Mouse (Mus musculus) myocyte (in vitro differentiated cells): ENCODE results near the gene Usp54.

Experiments used
- CEBPB ChIP-seq: IDR thresholded peaks from 2 replicates; pipeline ENCODE4 v1.6.1; 2011; ENCODE audit warnings: mild to moderate bottlenecking, moderate library complexity; ENCODE audit not compliant: poor library complexity, insufficient read depth, severe bottlenecking
- E2F4 ChIP-seq: IDR thresholded peaks from one replicate; pipeline ENCODE4 v1.6.1; 2011; ENCODE audit warnings: mild to moderate bottlenecking, control low read depth, moderate library complexity; ENCODE audit not compliant: insufficient read depth
- MAX ChIP-seq: IDR thresholded peaks from one replicate; pipeline ENCODE4 v1.6.1; 2011; ENCODE audit warnings: low read depth, mild to moderate bottlenecking, control low read depth
- MYOD1 ChIP-seq, 3 experiments: IDR thresholded peaks; one replicate each; pipeline ENCODE4 v1.6.1; 2011; ENCODE audit warnings: control low read depth in 2 of 3, low read depth in 2 of 3, mild to moderate bottlenecking in 2 of 3, moderate library complexity in 1 of 3; ENCODE audit not compliant: insufficient read length in 2 of 3, control insufficient read depth in 1 of 3
- MYOG ChIP-seq, 3 experiments: IDR thresholded peaks; one replicate each; pipeline ENCODE4 v1.6.1; 2011; ENCODE audit warnings: control low read depth in 2 of 3, low read depth in 2 of 3, mild to moderate bottlenecking in 2 of 3; ENCODE audit not compliant: insufficient read length in 2 of 3, control insufficient read depth in 1 of 3, insufficient read depth in 1 of 3
- POLR2A ChIP-seq: IDR thresholded peaks from one replicate; pipeline ENCODE4 v1.6.1; 2011; ENCODE audit warnings: low read depth, mild to moderate bottlenecking, control low read depth, moderate library complexity; ENCODE audit not compliant: insufficient read length
- POLR2AphosphoS2 ChIP-seq: IDR thresholded peaks from one replicate; pipeline ENCODE4 v1.6.1; 2011; ENCODE audit warnings: low read depth, control low read depth; ENCODE audit not compliant: insufficient read length
- TCF12 ChIP-seq: IDR thresholded peaks from one replicate; pipeline ENCODE4 v1.6.1; 2011; ENCODE audit warnings: mild to moderate bottlenecking, control low read depth; ENCODE audit not compliant: poor library complexity, insufficient read depth, severe bottlenecking
- TCF3 ChIP-seq: IDR thresholded peaks from one replicate; pipeline ENCODE4 v1.6.1; 2011; ENCODE audit warnings: low read depth, control low read depth; ENCODE audit not compliant: insufficient read length
- USF1 ChIP-seq: IDR thresholded peaks from one replicate; pipeline ENCODE4 v1.6.1; 2011; ENCODE audit warnings: low read depth, mild to moderate bottlenecking, control low read depth, moderate library complexity

GRCm38 (mm10) chr14:20615075-20615474, 25.8 kb downstream of the Usp54 start:
- TF ChIP-seq POLR2A, result no peak
- no peak for TF ChIP-seq USF1
- no peak for TF ChIP-seq E2F4
- TF ChIP-seq MAX, result no peak
- no peak for TF ChIP-seq POLR2AphosphoS2
- TF ChIP-seq CEBPB, result no peak
- no peak for TF ChIP-seq MYOD1 (IDR thresholded peaks at IDR 0.05; ENCODE audit: control insufficient read depth in 1 of 3, insufficient read length in 2 of 3, low read depth in 2 of 3)
- TF ChIP-seq MYOG (IDR thresholded peaks at IDR 0.05; ENCODE audit: control insufficient read depth in 1 of 3, insufficient read depth in 1 of 3, insufficient read length in 2 of 3, low read depth in 2 of 3), result no peak
- TF ChIP-seq TCF12, result no peak
- TF ChIP-seq TCF3, result no peak
